Mouse (Mus musculus): ENCODE measurements around the gene Brap. TPM values are rescaled to one million over a fixed set of nuclear protein-coding genes. Genes with fewer than 3 reads are reported as not detected.
"Not testable (repeated sequence)": the region's sequence is repeated elsewhere in the genome, so short reads cannot be mapped to it uniquely, and the experiment has no call there.

Brap gene
- polyA plus RNA-seq, 1 experiment from 2014 or later: 44.6 TPM

GRCm38 (mm10) chr5:121639601-121640000 lies 20.8 kb upstream of the Brap start:
- WGBS: 93% methylated on average over 9 of the region's 9 CpGs
- no peak overlapping the region for H3K9ac ChIP-seq
- no peaks in the 10 kb centered on the region for H3K9me3 ChIP-seq
- no peak overlapping the region for H3K4me2 ChIP-seq
- no peaks in the 10 kb centered on the region for H3K4me1 ChIP-seq (replicated peaks)
- no peak overlapping the region for H3K27ac ChIP-seq (replicated peaks)
- H3K27me3 ChIP-seq: no peaks in the 10 kb centered on the region
- no peaks in the 10 kb centered on the region for H3K36me3 ChIP-seq
- H3K4me3 ChIP-seq: no peak overlapping the region
- ATAC-seq (ENCODE audit: low FRiP score, low read depth): no peak

GRCm38 (mm10) chr5:121649134-121649533 lies 11.2 kb upstream of the Brap start:
- H3K36me3 ChIP-seq: no peaks in the 10 kb centered on the region
- ATAC-seq (ENCODE audit: low FRiP score, low read depth): no peak
- no peaks in the 10 kb centered on the region for H3K27me3 ChIP-seq
- WGBS: 80% methylated on average over 7 of the region's 7 CpGs
- no peak overlapping the region for H3K4me3 ChIP-seq
- no peak overlapping the region for H3K27ac ChIP-seq (replicated peaks)
- no peaks in the 10 kb centered on the region for H3K4me1 ChIP-seq (replicated peaks)
- no peak overlapping the region for H3K9ac ChIP-seq
- H3K9me3 ChIP-seq: no peaks in the 10 kb centered on the region
- no peak overlapping the region for H3K4me2 ChIP-seq

- ATAC-seq (ENCODE audit: low FRiP score, low read depth): no peak
- H3K9me3 ChIP-seq: no peaks in the 10 kb centered on the region
- H3K27ac ChIP-seq (replicated peaks): no peak overlapping the region
- 87% methylated on average over 4 of the region's 4 CpGs for WGBS
- no peaks in the 10 kb centered on the region for H3K27me3 ChIP-seq
- H3K4me3 ChIP-seq: no peak overlapping the region
- no peak overlapping the region for H3K4me2 ChIP-seq
- H3K4me1 ChIP-seq (replicated peaks): peaks cover 2% of the 10 kb centered on the region
- no peak overlapping the region for H3K9ac ChIP-seq
- no peaks in the 10 kb centered on the region for H3K36me3 ChIP-seq
These were observed 5.8 kb upstream of the Brap start for GRCm38 (mm10) chr5:121654526-121654925.

- H3K4me2 ChIP-seq; ATAC-seq (ENCODE audit: low FRiP score, low read depth); H3K27me3 ChIP-seq; H3K27ac ChIP-seq (replicated peaks); H3K4me3 ChIP-seq; H3K9ac ChIP-seq; H3K36me3 ChIP-seq; H3K9me3 ChIP-seq: not testable (repeated sequence)
- WGBS: 86% methylated on average over 6 of the region's 6 CpGs
- peaks cover 16% of the 10 kb centered on the region for H3K4me1 ChIP-seq (replicated peaks)
These were observed 3.5 kb upstream of the Brap start for GRCm38 (mm10) chr5:121656866-121657265.

GRCm38 (mm10) chr5:121657656-121658055 lies 2.7 kb upstream of the Brap start:
- not testable (repeated sequence) for H3K27me3 ChIP-seq; H3K4me3 ChIP-seq; H3K9me3 ChIP-seq; ATAC-seq (ENCODE audit: low FRiP score, low read depth); H3K27ac ChIP-seq (replicated peaks); H3K9ac ChIP-seq; H3K4me2 ChIP-seq; H3K36me3 ChIP-seq
- peaks cover 23% of the 10 kb centered on the region for H3K4me1 ChIP-seq (replicated peaks)
- 86% methylated on average over 6 of the region's 6 CpGs for WGBS

- Histone ChIP-seq H3K9ac (peak overlapping the region; percentile 96), H3K27me3 (no peaks in the 10 kb centered on the region), H3K4me2 (peak overlapping the region; percentile 69), H3K27ac (replicated peaks) (peak overlapping the region; percentile 61), H3K4me3 (peak overlapping the region; percentile 98), H3K36me3 (peaks cover 18% of the 10 kb centered on the region), H3K9me3 (no peaks in the 10 kb centered on the region), H3K4me1 (replicated peaks) (peaks cover 23% of the 10 kb centered on the region)
- 1% methylated on average over 26 of the region's 26 CpGs for WGBS
- ATAC-seq (ENCODE audit: low FRiP score, low read depth): peak; percentile 11; the same call in 1 of the 2 replicates
These were observed 513 bp downstream of the Brap start for GRCm38 (mm10) chr5:121660897-121661254.

GRCm38 (mm10) chr5:121661494-121661893 lies 1.1 kb downstream of the Brap start:
- Histone ChIP-seq H3K27ac (replicated peaks) (no peak overlapping the region), H3K4me1 (replicated peaks) (peaks cover 23% of the 10 kb centered on the region), H3K4me2 (peak overlapping the region; percentile 69), H3K9ac (peak overlapping the region; percentile 96), H3K27me3 (no peaks in the 10 kb centered on the region), H3K36me3 (peaks cover 22% of the 10 kb centered on the region), H3K9me3 (no peaks in the 10 kb centered on the region), H3K4me3 (peak overlapping the region; percentile 98)
- 84% methylated on average over 5 of the region's 5 CpGs for WGBS
- ATAC-seq (ENCODE audit: low FRiP score, low read depth): no peak

GRCm38 (mm10) chr5:121663456-121663855 lies 3.1 kb downstream of the Brap start:
- Histone ChIP-seq H3K9ac (no peak overlapping the region), H3K4me3 (no peak overlapping the region), H3K27me3 (no peaks in the 10 kb centered on the region), H3K27ac (replicated peaks) (no peak overlapping the region), H3K4me1 (replicated peaks) (peaks cover 23% of the 10 kb centered on the region), H3K9me3 (no peaks in the 10 kb centered on the region), H3K36me3 (peaks cover 24% of the 10 kb centered on the region), H3K4me2 (no peak overlapping the region)
- WGBS: 92% methylated on average over 8 of the region's 8 CpGs
- no peak for ATAC-seq (ENCODE audit: low FRiP score, low read depth)

GRCm38 (mm10) chr5:121664078-121664477 lies 3.7 kb downstream of the Brap start:
- Histone ChIP-seq H3K9me3 (no peaks in the 10 kb centered on the region), H3K36me3 (peaks cover 28% of the 10 kb centered on the region), H3K27me3 (no peaks in the 10 kb centered on the region), H3K4me1 (replicated peaks) (peaks cover 23% of the 10 kb centered on the region), H3K4me2 (no peak overlapping the region), H3K9ac (no peak overlapping the region), H3K27ac (replicated peaks) (no peak overlapping the region), H3K4me3 (no peak overlapping the region)
- 87% methylated on average over 6 of the region's 6 CpGs for WGBS
- ATAC-seq (ENCODE audit: low FRiP score, low read depth): no peak

- no peak overlapping the region for H3K27ac ChIP-seq (replicated peaks)
- H3K4me1 ChIP-seq (replicated peaks): peaks cover 17% of the 10 kb centered on the region
- H3K4me2 ChIP-seq: no peak overlapping the region
- no peak for ATAC-seq (ENCODE audit: low FRiP score, low read depth)
- no peaks in the 10 kb centered on the region for H3K9me3 ChIP-seq
- no peaks in the 10 kb centered on the region for H3K27me3 ChIP-seq
- 96% methylated on average over 9 of the region's 9 CpGs for WGBS
- no peak overlapping the region for H3K4me3 ChIP-seq
- H3K9ac ChIP-seq: no peak overlapping the region
- H3K36me3 ChIP-seq: peaks cover 29% of the 10 kb centered on the region
These were observed 4.6 kb downstream of the Brap start for GRCm38 (mm10) chr5:121664971-121665370.

GRCm38 (mm10) chr5:121667067-121667466 lies 6.7 kb downstream of the Brap start:
- no peak overlapping the region for H3K9ac ChIP-seq
- WGBS: 96% methylated on average over 4 of the region's 4 CpGs
- no peak overlapping the region for H3K27ac ChIP-seq (replicated peaks)
- ATAC-seq (ENCODE audit: low FRiP score, low read depth): no peak
- no peaks in the 10 kb centered on the region for H3K27me3 ChIP-seq
- no peak overlapping the region for H3K4me3 ChIP-seq
- peaks cover 32% of the 10 kb centered on the region for H3K36me3 ChIP-seq
- no peaks in the 10 kb centered on the region for H3K9me3 ChIP-seq
- H3K4me2 ChIP-seq: no peak overlapping the region
- peaks cover 5% of the 10 kb centered on the region for H3K4me1 ChIP-seq (replicated peaks)

- no peak for ATAC-seq (ENCODE audit: low FRiP score, low read depth)
- Histone ChIP-seq H3K4me3 (no peak overlapping the region), H3K4me1 (replicated peaks) (no peaks in the 10 kb centered on the region), H3K9ac (no peak overlapping the region), H3K27me3 (no peaks in the 10 kb centered on the region), H3K4me2 (no peak overlapping the region), H3K36me3 (peaks cover 41% of the 10 kb centered on the region), H3K27ac (replicated peaks) (no peak overlapping the region), H3K9me3 (no peaks in the 10 kb centered on the region)
- WGBS: 81% methylated on average over 6 of the region's 6 CpGs
These were observed 8.0 kb downstream of the Brap start for GRCm38 (mm10) chr5:121668411-121668810.

GRCm38 (mm10) chr5:121670412-121670811 lies 10.0 kb downstream of the Brap start:
- ATAC-seq (ENCODE audit: low FRiP score, low read depth): no peak
- WGBS: 83% methylated on average over 3 of the region's 3 CpGs
- peaks cover 35% of the 10 kb centered on the region for H3K36me3 ChIP-seq

More at GRCm38 (mm10) chr5:121670412-121670811, 10.0 kb downstream of the Brap start:
- Histone ChIP-seq H3K9ac (no peak overlapping the region), H3K4me1 (replicated peaks) (no peaks in the 10 kb centered on the region), H3K9me3 (no peaks in the 10 kb centered on the region), H3K4me2 (no peak overlapping the region), H3K27me3 (no peaks in the 10 kb centered on the region), H3K4me3 (no peak overlapping the region), H3K27ac (replicated peaks) (no peak overlapping the region)
